Mouse (Mus musculus) granulocyte monocyte progenitor cell, adult 5-6 weeks (primary cell): Measurements from ENCODE around the gene Cfap299. TPM values are rescaled to one million over a fixed set of nuclear protein-coding genes. Genes with fewer than 3 reads are reported as not detected.

Experiments used
- ATAC-seq: replicated peaks from 2 replicates; pipeline ENCODE4 v1.8.0; 2016; ENCODE audit warnings: mild to moderate bottlenecking, moderate TSS enrichment, inconsistent platforms; ENCODE audit not compliant: poor library complexity, severe bottlenecking
- total RNA-seq, 2 experiments: library from RNA; stranded (forward) in 1 of 2; stranded (reverse) in 1 of 2; fragments of 200-712, 200-1000 nt in 1 of 2; fragments of >200 nt in 1 of 2; fragmentation: Nextera tagmentation in 1 of 2; gene quantifications; 2 replicates each; pipeline ENCODE4 v1.2.3; 2014 to 2017

Gene Cfap299
- total RNA-seq, 2 experiments from 2014 or later: not detected

- ATAC-seq: no peak
Observed at GRCm38 (mm10) chr5:98376058-98376798, 47.1 kb downstream of the Cfap299 start.

- no peak for ATAC-seq
Observed at GRCm38 (mm10) chr5:98376799-98377090, 47.6 kb downstream of the Cfap299 start.

- ATAC-seq: no peak
Observed at GRCm38 (mm10) chr5:98380360-98380759, 51.3 kb downstream of the Cfap299 start.

GRCm38 (mm10) chr5:98387054-98387453, 58.0 kb downstream of the Cfap299 start:
- ATAC-seq: no peak

GRCm38 (mm10) chr5:98402165-98402564, 73.1 kb downstream of the Cfap299 start:
- no peak for ATAC-seq

GRCm38 (mm10) chr5:98410060-98410459, 81.0 kb downstream of the Cfap299 start:
- no peak for ATAC-seq

GRCm38 (mm10) chr5:98416385-98417145, 87.5 kb downstream of the Cfap299 start:
- ATAC-seq: no peak

- no peak for ATAC-seq
Observed at GRCm38 (mm10) chr5:98424965-98425364, 95.9 kb downstream of the Cfap299 start.

GRCm38 (mm10) chr5:98426112-98426511, 97.0 kb downstream of the Cfap299 start:
- ATAC-seq: no peak

GRCm38 (mm10) chr5:98430060-98430459, 101.0 kb downstream of the Cfap299 start:
- no peak for ATAC-seq

- no peak for ATAC-seq
Observed at GRCm38 (mm10) chr5:98438686-98439085, 109.6 kb downstream of the Cfap299 start.

- no peak for ATAC-seq
Observed at GRCm38 (mm10) chr5:98446771-98447462, 117.8 kb downstream of the Cfap299 start.

GRCm38 (mm10) chr5:98449873-98450272, 120.8 kb downstream of the Cfap299 start:
- no peak for ATAC-seq

GRCm38 (mm10) chr5:98466882-98467535, 137.9 kb downstream of the Cfap299 start:
- no peak for ATAC-seq

GRCm38 (mm10) chr5:98470052-98470451, 140.9 kb downstream of the Cfap299 start:
- ATAC-seq: no peak

- no peak for ATAC-seq
Observed at GRCm38 (mm10) chr5:98476539-98476938, 147.4 kb downstream of the Cfap299 start.

- no peak for ATAC-seq
Observed at GRCm38 (mm10) chr5:98477261-98477660, 148.2 kb downstream of the Cfap299 start.

- ATAC-seq: no peak
Observed at GRCm38 (mm10) chr5:98483507-98483906, 154.4 kb downstream of the Cfap299 start.

- ATAC-seq: no peak
Observed at GRCm38 (mm10) chr5:98485189-98485588, 156.1 kb downstream of the Cfap299 start.

- no peak for ATAC-seq
Observed at GRCm38 (mm10) chr5:98498317-98498716, 169.2 kb downstream of the Cfap299 start.

- ATAC-seq: no peak
Observed at GRCm38 (mm10) chr5:98516214-98516613, 187.1 kb downstream of the Cfap299 start.
